Mouse (Mus musculus): ENCODE data around the gene Rita1. TPM values are rescaled to one million over a fixed set of nuclear protein-coding genes. Genes with fewer than 3 reads are reported as not detected.
A peak's percentile ranks its signal among the peaks of the same experiment; 100 is the strongest.

The Rita1 gene
- polyA plus RNA-seq, 2 experiments from 2014 or later = 1.1 to 2.4 TPM

- no peak for ATAC-seq
These were observed 11.3 kb downstream of the Rita1 start for GRCm38 (mm10) chr5:120600946-120601668.

GRCm38 (mm10) chr5:120599625-120600024, 12.8 kb downstream of the Rita1 start:
- no peak for ATAC-seq

GRCm38 (mm10) chr5:120594485-120594884, 17.9 kb downstream of the Rita1 start:
- ATAC-seq = no peak

GRCm38 (mm10) chr5:120592141-120592540, 20.2 kb downstream of the Rita1 start:
- ATAC-seq = no peak

GRCm38 (mm10) chr5:120590356-120591010, 21.9 kb downstream of the Rita1 start:
- no peak for ATAC-seq

GRCm38 (mm10) chr5:120588569-120589094, 23.8 kb downstream of the Rita1 start, which contains the start of the genes Tpcn1 and Iqcd:
Tpcn1 (minus strand) TSS chr5:120588673.
Iqcd (plus strand) TSS chr5:120589016.
- peak; percentile 94 for ATAC-seq

- no peak for ATAC-seq
These were observed 24.3 kb downstream of the Rita1 start for GRCm38 (mm10) chr5:120587940-120588568.

- no peak for ATAC-seq
These were observed 24.8 kb downstream of the Rita1 start for GRCm38 (mm10) chr5:120587616-120587926.

GRCm38 (mm10) chr5:120586741-120587615, 25.4 kb downstream of the Rita1 start:
- ATAC-seq = no peak

GRCm38 (mm10) chr5:120584968-120585367, 27.4 kb downstream of the Rita1 start:
- ATAC-seq = no peak

- ATAC-seq = peak; percentile 21
These were observed 28.9 kb downstream of the Rita1 start for GRCm38 (mm10) chr5:120583511-120583910.

- ATAC-seq = no peak
These were observed 30.4 kb downstream of the Rita1 start for GRCm38 (mm10) chr5:120582002-120582401.

GRCm38 (mm10) chr5:120579898-120580626, 32.3 kb downstream of the Rita1 start:
- no peak for ATAC-seq

GRCm38 (mm10) chr5:120579211-120579897, 33.0 kb downstream of the Rita1 start:
- ATAC-seq = no peak

GRCm38 (mm10) chr5:120578504-120579081, 33.8 kb downstream of the Rita1 start:
- ATAC-seq = peak; percentile 81

GRCm38 (mm10) chr5:120577935-120578441, 34.4 kb downstream of the Rita1 start:
- ATAC-seq = no peak

- no peak for ATAC-seq
These were observed 35.5 kb downstream of the Rita1 start for GRCm38 (mm10) chr5:120576781-120577301.

- no peak for ATAC-seq
These were observed 37.8 kb downstream of the Rita1 start for GRCm38 (mm10) chr5:120574469-120575063.

- no peak for ATAC-seq
These were observed 41.2 kb downstream of the Rita1 start for GRCm38 (mm10) chr5:120571056-120571740.
